Mouse (Mus musculus) retina, postnatal 7 days (tissue): ENCODE results near the gene Tbl2.

Experiments
- DNase-seq: peaks from one replicate; pipeline ENCODE4 v3.0.0-alpha.2; 2012; ENCODE audit warnings: low read depth, low spot score

Tbl2 gene

DNA sequence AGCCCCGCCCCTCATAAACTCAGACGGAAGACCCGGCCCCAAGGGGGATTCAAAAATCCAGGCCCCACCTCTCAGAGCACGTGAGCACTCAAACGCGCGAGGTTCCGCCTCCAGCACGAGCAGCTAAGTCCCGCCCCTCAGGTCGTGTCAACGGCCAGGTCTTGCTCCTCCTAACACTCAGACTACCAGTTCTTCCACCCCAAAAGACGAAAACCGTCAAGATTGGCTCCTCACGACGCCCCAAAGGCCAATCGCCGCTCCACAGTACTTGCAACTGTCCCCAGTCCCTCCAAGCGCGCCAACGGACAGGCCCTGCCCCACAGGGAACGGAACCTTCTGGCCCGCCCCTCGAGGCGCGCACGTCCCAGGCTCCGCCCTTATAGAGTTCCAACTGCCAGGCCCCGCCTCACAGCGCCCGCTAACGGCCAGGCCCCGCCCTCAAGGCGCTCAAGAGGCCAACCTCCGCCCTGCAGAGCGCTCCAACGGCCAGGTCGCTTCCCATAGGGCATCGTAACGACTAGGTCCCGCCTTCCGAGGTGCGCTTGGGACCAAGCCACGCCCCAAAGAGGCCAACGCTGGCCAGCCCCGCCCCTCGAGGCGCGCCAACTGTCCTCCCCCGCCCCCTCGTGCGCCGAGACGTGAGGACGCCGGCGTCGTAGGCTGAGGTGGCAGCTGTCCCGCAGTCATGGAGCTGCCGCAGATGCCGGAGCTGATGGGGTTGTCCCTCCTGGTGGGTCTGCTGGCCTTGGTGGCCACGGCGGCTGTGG, at the start of gene Tbl2:
TSS of gene Tbl2 (plus strand) at position 605 of the 767 bp plus-strand sequence.
- DNase-seq: peak; percentile 99

DNA sequence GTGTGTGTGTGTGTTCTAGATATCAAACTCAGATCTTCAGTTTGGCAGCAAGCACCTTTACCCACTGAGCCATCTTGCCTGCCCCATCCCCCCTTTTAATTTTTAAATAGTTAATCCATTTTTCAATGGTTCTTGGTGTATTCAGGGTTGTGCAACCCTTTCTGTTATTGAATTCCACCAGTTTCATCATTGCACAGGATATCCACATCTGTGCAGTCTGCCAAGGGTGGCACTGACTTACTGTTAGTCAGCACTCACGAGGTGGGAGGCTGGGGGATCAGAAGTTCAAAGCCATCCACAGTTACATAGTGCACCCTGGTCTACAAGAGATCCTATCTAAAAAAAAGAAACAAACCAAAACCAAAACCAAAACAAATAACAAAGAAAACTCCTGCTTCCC, 48.5 kb upstream of the Tbl2 start:
- no peak for DNase-seq

DNA sequence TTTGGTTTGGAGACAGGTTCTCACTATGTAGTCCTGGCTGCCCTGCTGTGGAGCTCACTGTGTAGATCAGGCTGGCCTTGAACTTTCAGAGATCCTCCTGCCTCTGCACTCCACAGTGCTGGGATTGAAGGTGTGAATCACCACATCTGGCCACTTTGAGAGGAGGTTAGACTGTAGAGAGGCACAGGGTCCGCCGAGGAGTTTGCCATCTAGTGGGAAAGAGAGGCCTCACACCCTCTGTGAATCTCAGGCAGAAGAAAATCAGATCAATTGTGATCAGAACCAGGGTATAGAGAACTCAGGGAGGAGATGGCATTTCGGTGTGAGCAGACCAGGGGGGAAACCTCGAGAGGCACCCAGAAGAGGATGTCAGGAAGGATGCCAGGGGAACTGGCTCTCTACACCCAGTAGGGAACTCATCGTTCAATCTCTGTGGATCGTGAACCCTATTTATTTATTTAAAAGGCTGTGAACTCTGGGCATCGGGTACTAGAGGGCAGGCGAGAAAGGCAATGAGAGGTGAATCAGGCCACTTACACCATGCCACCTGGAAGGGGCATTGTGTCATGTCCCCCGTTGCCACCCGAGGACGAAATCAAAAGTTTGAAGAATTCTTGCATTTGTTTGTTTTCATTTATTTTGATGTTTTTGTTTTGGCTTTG, 45.3 kb upstream of the Tbl2 start:
- DNase-seq: no peak

DNA sequence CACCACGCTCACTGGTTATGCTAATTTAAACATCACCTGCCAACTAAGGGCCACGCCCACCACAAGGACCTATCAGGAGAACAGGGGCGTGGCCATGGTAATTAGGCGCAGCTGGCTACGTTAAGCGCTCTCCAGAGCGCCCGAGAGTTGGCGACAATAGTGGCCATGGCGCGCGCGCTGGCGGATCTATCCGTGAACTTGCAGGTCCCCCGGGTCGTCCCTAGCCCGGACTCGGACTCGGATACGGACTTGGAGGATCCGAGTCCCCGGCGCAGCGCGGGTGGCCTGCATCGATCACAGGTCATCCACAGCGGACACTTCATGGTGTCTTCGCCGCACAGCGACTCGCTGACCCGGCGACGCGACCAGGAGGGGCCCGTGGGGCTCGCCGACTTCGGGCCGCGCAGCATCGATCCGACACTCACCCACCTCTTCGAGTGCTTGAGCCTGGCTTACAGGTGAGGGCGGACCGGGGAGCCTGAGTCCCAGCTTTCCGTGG, 42.6 kb upstream of the Tbl2 start:
- DNase-seq: peak; percentile 65

GRCm38 (mm10) chr5:135107521-135108501, 41.6 kb upstream of the Tbl2 start:
- DNase-seq: peak; percentile 24

GRCm38 (mm10) chr5:135109017-135109416, 40.4 kb upstream of the Tbl2 start:
- no peak for DNase-seq

GRCm38 (mm10) chr5:135109426-135109825, 40.0 kb upstream of the Tbl2 start:
- no peak for DNase-seq

DNA sequence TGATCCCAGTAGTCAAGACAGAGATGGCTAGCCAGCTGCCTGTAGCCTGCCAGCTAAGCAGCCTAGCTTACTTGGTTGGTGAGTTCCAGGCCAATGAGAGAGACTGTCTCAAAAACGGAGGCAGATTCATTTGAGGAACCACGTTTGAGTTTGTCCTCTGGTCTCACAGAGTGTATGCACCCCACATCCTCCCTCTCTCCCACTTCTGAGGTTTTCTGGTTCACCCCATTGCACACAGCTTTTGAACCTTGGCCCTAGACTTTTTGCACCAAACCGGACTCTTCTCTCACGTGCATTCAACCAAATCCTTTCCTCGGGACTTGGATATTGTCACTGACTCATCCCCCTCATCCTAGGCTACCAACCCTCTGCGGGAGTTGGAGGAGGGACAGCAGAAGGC, 39.5 kb upstream of the Tbl2 start:
- DNase-seq: no peak

- DNase-seq: no peak
These were observed 35.7 kb upstream of the Tbl2 start for GRCm38 (mm10) chr5:135113782-135114181.

DNA sequence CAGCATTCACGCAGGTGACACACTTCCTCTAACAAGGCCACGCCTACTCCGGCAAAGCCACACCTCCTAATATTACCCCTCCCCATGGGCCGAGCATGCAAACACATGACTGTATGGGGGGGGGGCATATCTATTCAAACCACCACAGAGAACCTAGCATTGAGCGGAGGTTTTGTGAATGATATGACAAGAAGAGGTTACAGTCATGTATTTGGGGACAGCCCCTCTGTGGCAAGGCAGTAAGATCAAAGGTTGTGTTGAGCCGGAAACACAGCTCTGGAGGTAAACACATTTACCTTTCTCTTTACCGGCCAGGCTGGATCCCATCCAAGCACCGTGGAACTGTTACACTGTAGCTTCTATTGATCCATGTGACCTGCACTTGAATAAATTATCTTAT, 34.2 kb upstream of the Tbl2 start:
- DNase-seq: no peak

DNA sequence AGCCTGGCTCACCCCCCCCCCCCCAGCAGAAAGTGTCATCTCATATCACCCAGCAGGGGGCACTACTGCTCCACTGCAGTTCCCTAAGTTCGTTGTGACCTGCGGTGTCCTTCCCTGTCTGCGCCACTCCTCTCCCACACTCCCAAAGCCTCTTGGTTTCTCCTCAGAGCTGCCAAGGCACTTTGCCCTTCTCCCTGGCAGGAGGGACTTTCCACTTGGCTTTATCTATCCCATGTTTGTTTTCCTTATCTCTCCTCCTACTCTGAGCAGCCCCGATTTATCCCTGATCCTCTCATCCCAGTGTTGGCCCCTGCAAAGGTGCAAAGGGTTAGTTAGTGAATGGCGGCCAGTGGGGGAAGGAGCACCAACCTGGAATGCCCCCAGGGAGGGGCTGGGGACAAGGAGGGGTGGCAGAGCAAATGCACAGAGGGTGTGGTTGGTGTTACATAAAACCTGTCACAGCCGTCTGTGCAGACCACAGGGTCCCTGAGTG, 30.8 kb upstream of the Tbl2 start:
- DNase-seq: peak; percentile 56

DNA sequence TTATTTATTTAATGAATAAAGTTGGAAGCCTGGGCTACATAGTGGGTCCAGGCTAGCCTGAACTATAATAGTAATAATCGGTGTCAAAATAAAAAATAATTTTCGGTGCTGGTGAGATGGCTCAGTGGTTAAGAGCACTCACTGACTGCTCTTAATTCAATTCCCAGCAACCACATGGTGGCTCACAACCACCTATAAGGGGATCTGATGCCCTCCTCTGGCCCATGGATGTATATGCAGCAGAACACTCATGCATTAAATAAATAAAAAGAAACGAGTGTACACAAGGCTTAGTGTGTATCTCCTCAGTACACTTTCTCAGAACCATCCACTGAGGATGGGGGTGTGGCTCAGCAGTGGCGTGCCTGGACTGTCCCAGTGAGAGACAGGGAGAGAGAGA, 28.7 kb upstream of the Tbl2 start:
- DNase-seq: no peak

GRCm38 (mm10) chr5:135126121-135126520, 23.3 kb upstream of the Tbl2 start:
- DNase-seq: no peak

- DNase-seq: no peak
These were observed 21.8 kb upstream of the Tbl2 start for GRCm38 (mm10) chr5:135127669-135128068.

- no peak for DNase-seq
These were observed 19.7 kb upstream of the Tbl2 start for GRCm38 (mm10) chr5:135129747-135130146.

DNA sequence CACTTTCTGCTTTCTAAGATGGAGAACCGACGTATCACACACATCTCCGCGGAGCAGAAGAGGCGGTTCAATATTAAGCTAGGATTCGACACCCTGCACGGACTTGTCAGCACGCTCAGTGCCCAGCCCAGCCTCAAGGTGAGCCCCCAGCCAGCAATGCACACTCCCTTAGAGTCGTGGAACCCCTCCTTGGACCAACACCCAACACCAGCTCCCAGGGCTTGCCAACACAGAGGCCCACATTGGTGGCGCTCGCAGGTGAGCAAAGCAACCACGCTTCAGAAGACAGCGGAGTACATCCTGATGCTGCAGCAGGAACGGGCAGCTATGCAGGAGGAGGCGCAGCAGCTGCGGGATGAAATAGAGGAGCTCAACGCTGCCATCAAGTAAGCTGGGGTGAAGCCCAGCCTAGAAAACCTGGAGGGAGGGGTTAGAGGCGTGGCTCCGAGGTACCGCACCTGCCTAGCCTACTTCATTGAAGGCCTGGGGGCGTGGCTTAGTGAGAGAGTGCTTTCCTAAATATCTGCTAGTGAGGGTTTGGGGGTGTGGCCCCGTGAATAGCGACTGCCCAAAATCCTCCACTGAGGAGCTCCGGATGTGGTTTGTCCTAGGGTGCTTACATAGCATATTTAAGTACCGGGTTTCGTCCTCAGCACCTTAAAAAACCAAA, 15.6 kb upstream of the Tbl2 start:
- DNase-seq: no peak

GRCm38 (mm10) chr5:135134534-135134933, 14.9 kb upstream of the Tbl2 start:
- DNase-seq: peak; percentile 20

DNA sequence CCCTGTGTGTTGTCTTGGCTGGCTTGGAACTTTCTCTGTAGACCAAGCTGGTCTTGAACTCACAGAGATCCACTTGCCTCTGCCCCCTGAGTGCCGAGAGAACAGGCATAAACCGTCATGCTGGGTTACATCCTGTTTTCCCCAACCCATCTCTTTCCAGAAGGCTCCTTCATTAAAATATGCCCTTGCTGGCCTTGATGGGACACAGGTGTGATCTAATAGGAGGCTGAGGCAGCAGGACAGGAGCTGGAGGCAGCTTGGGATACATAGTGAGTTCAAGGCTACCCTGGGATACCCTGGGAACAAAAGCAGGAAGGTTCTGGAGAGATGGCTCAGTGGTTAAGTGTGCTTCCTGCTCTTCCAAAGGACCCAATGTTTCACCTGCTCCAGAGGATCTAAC, 9.6 kb upstream of the Tbl2 start:
- no peak for DNase-seq

DNA sequence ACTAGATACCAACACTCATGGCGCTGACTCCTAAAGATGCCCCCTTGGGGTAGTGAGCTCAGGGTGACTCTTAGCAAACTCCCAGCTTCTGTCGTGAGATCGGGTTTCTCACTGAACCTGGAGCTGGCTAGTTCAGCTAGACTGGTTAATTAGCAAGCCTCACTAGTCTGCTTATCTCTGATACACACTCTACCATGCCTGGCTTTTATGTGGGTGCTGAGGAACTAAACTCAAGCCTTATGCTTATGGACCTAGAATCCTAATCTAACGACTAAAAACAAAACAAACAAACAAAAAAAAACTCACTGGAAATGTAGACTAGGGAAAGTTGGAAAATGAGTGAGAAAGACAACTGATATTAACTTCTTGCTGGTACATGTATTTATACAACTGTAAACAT, 5.0 kb upstream of the Tbl2 start:
- DNase-seq: no peak

- no peak for DNase-seq
These were observed 3.9 kb upstream of the Tbl2 start for GRCm38 (mm10) chr5:135145532-135145931.

- DNase-seq: no peak
These were observed 3.5 kb upstream of the Tbl2 start for GRCm38 (mm10) chr5:135145955-135146354.
